Mouse (Mus musculus) layer of hippocampus, postnatal 25 days (tissue): Measurements from ENCODE around the gene Slc26a10. TPM values are rescaled to one million over a fixed set of nuclear protein-coding genes. Genes with fewer than 3 reads are reported as not detected.
A peak's percentile ranks its signal among the peaks of the same experiment; 100 is the strongest.

Source experiments
- DNase-seq, 2 experiments: peaks; one replicate each; pipeline ENCODE4 v3.0.0; 2022; ENCODE audit warnings: mixed read lengths in 2 of 2, low spot score in 1 of 2; ENCODE audit errors: extremely low spot score in 1 of 2
- total RNA-seq, 2 experiments: library from RNA; stranded (reverse); gene quantifications; 2 replicates each; pipeline ENCODE4 v1.2.3; 2021

The Slc26a10 gene
- 10 to 100 TPM; 10.5 to 25.1 TPM for total RNA-seq

GRCm38 (mm10) chr10:127179871-127180694 lies at the start of gene Slc26a10:
Gene Slc26a10, minus strand, starts transcription at chr10:127180645.
- peak in 1 of 2 experiments; percentile 35 for DNase-seq

GRCm38 (mm10) chr10:127228897-127229296 lies 48.5 kb upstream of the Slc26a10 start:
- peak in 1 of 2 experiments; percentile 29 for DNase-seq

GRCm38 (mm10) chr10:127227163-127227562 lies 46.7 kb upstream of the Slc26a10 start:
- no peak for DNase-seq

- DNase-seq = no peak
Observed at GRCm38 (mm10) chr10:127226318-127226895, 46.0 kb upstream of the Slc26a10 start.

GRCm38 (mm10) chr10:127225732-127226131 lies 45.3 kb upstream of the Slc26a10 start:
- no peak for DNase-seq

- no peak for DNase-seq
Observed at GRCm38 (mm10) chr10:127225213-127225612, 44.8 kb upstream of the Slc26a10 start.

- no peak for DNase-seq
Observed at GRCm38 (mm10) chr10:127218339-127218738, 37.9 kb upstream of the Slc26a10 start.

- DNase-seq = no peak
Observed at GRCm38 (mm10) chr10:127217177-127217576, 36.7 kb upstream of the Slc26a10 start.

- DNase-seq = no peak
Observed at GRCm38 (mm10) chr10:127216456-127216855, 36.0 kb upstream of the Slc26a10 start.

- DNase-seq = no peak
Observed at GRCm38 (mm10) chr10:127214422-127214803, 34.0 kb upstream of the Slc26a10 start.

GRCm38 (mm10) chr10:127213704-127214421 lies 33.4 kb upstream of the Slc26a10 start:
- no peak for DNase-seq

GRCm38 (mm10) chr10:127213272-127213671 lies 32.8 kb upstream of the Slc26a10 start:
- no peak for DNase-seq

GRCm38 (mm10) chr10:127211414-127211854 lies 31.0 kb upstream of the Slc26a10 start, which contains the start of gene Pip4k2c:
Gene Pip4k2c, minus strand, starts transcription at chr10:127211585.
- peak; percentile 76 to 88 for DNase-seq

GRCm38 (mm10) chr10:127210961-127211405 lies 30.5 kb upstream of the Slc26a10 start:
- no peak for DNase-seq

- no peak for DNase-seq
Observed at GRCm38 (mm10) chr10:127209928-127210570, 29.6 kb upstream of the Slc26a10 start.

GRCm38 (mm10) chr10:127208921-127209320 lies 28.5 kb upstream of the Slc26a10 start:
- no peak for DNase-seq

- DNase-seq = no peak
Observed at GRCm38 (mm10) chr10:127205373-127205772, 24.9 kb upstream of the Slc26a10 start.

- DNase-seq = no peak
Observed at GRCm38 (mm10) chr10:127204589-127204988, 24.1 kb upstream of the Slc26a10 start.

GRCm38 (mm10) chr10:127203106-127203505 lies 22.7 kb upstream of the Slc26a10 start:
- DNase-seq = no peak

- no peak for DNase-seq
Observed at GRCm38 (mm10) chr10:127200279-127200678, 19.8 kb upstream of the Slc26a10 start.
